Mouse (Mus musculus) heart, postnatal 0 days (tissue): ENCODE results near the gene Chst5.

Experiments
- CTCF ChIP-seq: IDR thresholded peaks from 2 replicates; pipeline ENCODE4 v1.5.1; 2016; ENCODE audit warnings: antibody characterized with exemption, control low read depth, low read depth
- EP300 ChIP-seq: IDR thresholded peaks from 2 replicates; pipeline ENCODE4 v1.6.1; 2016; ENCODE audit warnings: antibody characterized with exemption, low read depth

- no peak for TF ChIP-seq EP300
- no peak for TF ChIP-seq CTCF
Measured at GRCm38 (mm10) chr8:111871278-111871677, 39.0 kb downstream of the Chst5 start.
